ENCODE assay signal across 10 mouse cellular contexts in the genomic region with DNA sequence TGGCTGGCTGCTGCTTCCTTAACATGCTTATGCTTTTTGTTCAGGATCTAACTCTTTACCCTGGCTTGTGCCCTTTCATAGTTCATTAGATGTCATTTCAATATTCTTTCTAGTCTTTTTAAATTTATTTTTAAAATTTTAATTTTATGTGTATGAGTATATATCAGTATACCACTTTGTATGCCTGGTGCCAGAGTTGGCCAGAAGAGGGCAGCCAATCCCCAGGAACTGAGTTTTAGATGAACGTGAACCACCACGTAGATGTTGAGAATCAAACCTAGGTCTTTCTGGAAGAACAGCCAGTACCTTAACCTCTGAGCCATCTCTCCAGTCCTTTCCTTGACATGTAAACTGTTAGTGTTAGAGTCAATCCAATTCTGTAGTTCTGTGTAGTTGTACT. TPM values are rescaled to one million over a fixed set of nuclear protein-coding genes. Genes with fewer than 3 reads are reported as not detected.
DNase-seq lines count a peak whose midpoint lies in the region; TF ChIP-seq lines count a peak whose summit lies in the region.
"Had no signal": no experiment of that assay in that cellular context is flagged by ENCODE, and none has a peak within 500 bp of the region (broad histone marks: within the 10 kb centered on the region; RNA-seq: fewer than 3 reads in every experiment).

No protein-coding gene starts in this region.

- H3K27me3 ChIP-seq in CH12.LX (replicated peaks) = no peaks in the 10 kb centered on the region
- no peaks in the 10 kb centered on the region for H3K27me3 ChIP-seq in embryonic facial prominence, embryonic 10.5 days (replicated peaks; ENCODE audit: low read depth, poor library complexity, severe bottlenecking)
- H3K27me3 ChIP-seq: embryonic facial prominence, embryonic 15.5 days; midbrain, embryonic 12.5 days had no signal

- no peak for TF ChIP-seq EP300 in CH12.LX (IDR thresholded peaks at IDR 0.05; ENCODE audit: low read length)

- TF ChIP-seq POLR2A in CH12.LX (IDR thresholded peaks at IDR 0.05; ENCODE audit: low read depth, low read length) = no peak

- dilution Hi-C loops in CH12.LX (cut with MboI; ENCODE audit: extremely low pct_ligation_motif_present, extremely low pct_unique_long_range_greater_than_20kb, low sequenced_read_pairs) = no loop called here

- H3K9me3 ChIP-seq in CH12.LX (replicated peaks; ENCODE audit: low read length) = no peaks in the 10 kb centered on the region
- no peaks in the 10 kb centered on the region for H3K9me3 ChIP-seq in embryonic facial prominence, embryonic 10.5 days
- H3K9me3 ChIP-seq: embryonic facial prominence, embryonic 15.5 days; midbrain, embryonic 12.5 days had no signal

- peaks cover 0 to 22% of the 10 kb centered on the region in 2 experiments for H3K36me3 ChIP-seq in CH12.LX (replicated peaks in 1 of 2; ENCODE audit: control insufficient read depth in 1 of 2, insufficient read depth in 1 of 2, low read length in 1 of 2)
- peaks cover 7% of the 10 kb centered on the region; the same call in 1 of the 2 replicates for H3K36me3 ChIP-seq in embryonic facial prominence, embryonic 10.5 days (replicated peaks)
- H3K36me3 ChIP-seq: embryonic facial prominence, embryonic 15.5 days; midbrain, embryonic 12.5 days had no signal

- TF ChIP-seq RAD21 in CH12.LX (IDR thresholded peaks at IDR 0.05; ENCODE audit: low read depth, low read length) = peak; percentile 26

- intact Hi-C loops in gastrocnemius, adult 2 months (cut with DNase I) = no loop called here

- no peak for DNase-seq in gastrocnemius, adult 2 months
- DNase-seq in gastrocnemius, postnatal 25 days = no peak
- DNase-seq in CH12.LX (ENCODE audit: extremely low read depth) = peak; percentile 19
- peak; percentile 12 to 63 for DNase-seq in kidney, postnatal 36 days
- DNase-seq in spleen, adult 12 weeks (ENCODE audit: low spot score) = peak; percentile 31
- no peak for DNase-seq in right cerebral cortex, postnatal 25 days
- DNase-seq in embryonic facial prominence, embryonic 10.5 days (ENCODE audit: low spot score) = no peak
- no peak for DNase-seq in ovary, postnatal 14 days (ENCODE audit: low spot score)

- H3K27ac ChIP-seq in gastrocnemius, adult 2 months = no peak overlapping the region
- H3K27ac ChIP-seq in CH12.LX (ENCODE audit: insufficient read depth, low read depth) = no peak overlapping the region
- no peak overlapping the region for H3K27ac ChIP-seq in embryonic facial prominence, embryonic 10.5 days (replicated peaks)
- H3K27ac ChIP-seq: embryonic facial prominence, embryonic 15.5 days; midbrain, embryonic 12.5 days had no signal

- H3K4me1 ChIP-seq in CH12.LX (ENCODE audit: control insufficient read depth in 1 of 2, insufficient read depth in 2 of 2) = no peaks in the 10 kb centered on the region
- H3K4me1 ChIP-seq in embryonic facial prominence, embryonic 10.5 days = no peaks in the 10 kb centered on the region
- H3K4me1 ChIP-seq: embryonic facial prominence, embryonic 15.5 days; midbrain, embryonic 12.5 days had no signal

- H3K9ac ChIP-seq in CH12.LX (ENCODE audit: insufficient read depth, low read depth) = no peak overlapping the region
- H3K9ac ChIP-seq: embryonic facial prominence, embryonic 15.5 days; midbrain, embryonic 12.5 days had no signal

- in situ Hi-C loops in CH12.LX (cut with MboI; ENCODE audit: low pct_ligation_motif_present, low pct_unique_long_range_greater_than_20kb, low sequenced_read_pairs) = no loop called here

- peak; percentile 42 for TF ChIP-seq CTCF in gastrocnemius, adult 2 months (IDR thresholded peaks at IDR 0.05)
- TF ChIP-seq CTCF in CH12.LX (conservative IDR thresholded peaks at IDR 0.05 in 1 of 2, IDR thresholded peaks at IDR 0.05 in 1 of 2; ENCODE audit: low read depth in 2 of 2, low read length in 2 of 2) = peak in 1 of 2 experiments; percentile 42; a peak in 2 of 4 replicates

- 87% methylated on average over 2 of the region's 2 CpGs for WGBS in embryonic facial prominence, embryonic 10.5 days

- no peak overlapping the region for H3K4me2 ChIP-seq in CH12.LX (ENCODE audit: insufficient read depth, low read depth, poor library complexity, severe bottlenecking)
- H3K4me2 ChIP-seq: embryonic facial prominence, embryonic 15.5 days; midbrain, embryonic 12.5 days had no signal

- peaks cover 22% of the 10 kb centered on the region for H3K79me2 ChIP-seq in CH12.LX (replicated peaks; ENCODE audit: control insufficient read depth, extremely low read depth, insufficient read depth, poor library complexity, severe bottlenecking)

- H3K4me3 ChIP-seq in gastrocnemius, adult 2 months = no peak overlapping the region
- H3K4me3 ChIP-seq in CH12.LX (replicated peaks in 1 of 3; ENCODE audit: low read depth in 2 of 3, low read length in 2 of 3, poor library complexity in 1 of 3) = no peak overlapping the region
- H3K4me3 ChIP-seq in embryonic facial prominence, embryonic 10.5 days = no peak overlapping the region
- H3K4me3 ChIP-seq: embryonic facial prominence, embryonic 15.5 days; midbrain, embryonic 12.5 days had no signal

TF ChIP-seq in CH12.LX, 34 proteins besides CTCF, POLR2A, EP300 and RAD21:
- TF ChIP-seq MAX (IDR thresholded peaks at IDR 0.05; ENCODE audit: low read length) (no peak), HCFC1 (IDR thresholded peaks at IDR 0.05; ENCODE audit: low read depth, low read length) (no peak), ZKSCAN1 (IDR thresholded peaks at IDR 0.05; ENCODE audit: borderline replicate concordance, low read depth, low read length) (no peak), CHD1 (IDR thresholded peaks at IDR 0.05; ENCODE audit: low read depth, low read length) (no peak), USF1 (IDR thresholded peaks at IDR 0.05; ENCODE audit: low read depth, low read length) (no peak), JUN (IDR thresholded peaks at IDR 0.05; ENCODE audit: insufficient read depth, low read depth, low read length) (no peak), IRF4 (IDR thresholded peaks at IDR 0.05; ENCODE audit: low read depth, low read length) (no peak), SMC3 (IDR thresholded peaks at IDR 0.05; ENCODE audit: low read depth, low read length) (no peak; the same call in 1 of the 2 replicates), PAX5 (IDR thresholded peaks at IDR 0.05; ENCODE audit: low read length) (no peak), E2F4 (IDR thresholded peaks at IDR 0.05; ENCODE audit: insufficient replicate concordance, low read depth, low read length) (no peak), ZC3H11A (IDR thresholded peaks at IDR 0.05; ENCODE audit: low read depth, low read length) (no peak), BHLHE40 (IDR thresholded peaks at IDR 0.05; ENCODE audit: low read depth, low read length) (no peak), USF2 (conservative IDR thresholded peaks at IDR 0.05; ENCODE audit: low read depth, low read length) (no peak), KAT2A (IDR thresholded peaks at IDR 0.05; ENCODE audit: insufficient replicate concordance, low read length) (no peak), TBP (conservative IDR thresholded peaks at IDR 0.05; ENCODE audit: low read depth, low read length) (no peak), POLR2AphosphoS2 (IDR thresholded peaks at IDR 0.05; ENCODE audit: low read depth, low read length) (no peak), MAFK (IDR thresholded peaks at IDR 0.05; ENCODE audit: insufficient replicate concordance, low read length) (no peak), MYC (IDR thresholded peaks at IDR 0.05; ENCODE audit: low read depth, low read length) (no peak), NRF1 (IDR thresholded peaks at IDR 0.05; ENCODE audit: low read depth, low read length) (no peak)
TF ChIP-seq in CH12.LX: peak in this region for 0.

RNA-seq across cellular contexts. Expression of gene Mob1b, which starts 14.1 kb away (rescaled TPM):
- 10 to 100 TPM; 18.8 to 23.3 TPM for total RNA-seq in gastrocnemius, adult 2 months (2021)
- 10 to 100 TPM; 24.5 to 26.3 TPM for total RNA-seq in gastrocnemius, postnatal 25 days (2021)
- total RNA-seq in CH12.LX (2012; rRNA removed) = 7.0 and 7.6 TPM in 2 replicates
- total RNA-seq in CH12.LX (2014; rRNA removed) = 11.9 and 13.0 TPM in 2 replicates
- 9.0 and 10.5 TPM in 2 replicates for polyA plus RNA-seq in CH12.LX (2012; ENCODE audit: insufficient read length, low read depth)
- polyA plus RNA-seq in embryonic facial prominence, embryonic 10.5 days (2016; fragmentation: Nextera tagmentation; extraction: Ambion mirVana) = 12.5 and 13.2 TPM in 2 replicates

RNA-seq across cellular contexts. Expression of gene Dck, which starts 30.0 kb away (rescaled TPM):
- 1 to 10 TPM; 1.0 to 1.4 TPM for total RNA-seq in gastrocnemius, adult 2 months (2021)
- 1 to 10 TPM; 1.4 to 2.1 TPM for total RNA-seq in gastrocnemius, postnatal 25 days (2021)
- 13.7 and 15.4 TPM in 2 replicates for total RNA-seq in CH12.LX (2012; rRNA removed)
- 31.2 and 33.9 TPM in 2 replicates for total RNA-seq in CH12.LX (2014; rRNA removed)
- polyA plus RNA-seq in CH12.LX (2012; ENCODE audit: insufficient read length, low read depth) = 20.9 and 25.5 TPM in 2 replicates
- 93.2 and 97.1 TPM in 2 replicates for polyA plus RNA-seq in embryonic facial prominence, embryonic 10.5 days (2016; fragmentation: Nextera tagmentation; extraction: Ambion mirVana)

RNA-seq across cellular contexts. Expression of gene Grsf1, which starts 58.8 kb away (rescaled TPM):
- 100 to 1,000 TPM; 125 to 167 TPM for total RNA-seq in gastrocnemius, adult 2 months (2021)
- 100 to 1,000 TPM; 129 to 140 TPM for total RNA-seq in gastrocnemius, postnatal 25 days (2021)
- total RNA-seq in CH12.LX (2012; rRNA removed) = 56.8 and 60.5 TPM in 2 replicates
- 109 and 115 TPM in 2 replicates for total RNA-seq in CH12.LX (2014; rRNA removed)
- 100 and 126 TPM in 2 replicates for polyA plus RNA-seq in CH12.LX (2012; ENCODE audit: insufficient read length, low read depth)
- 69.1 and 73.2 TPM in 2 replicates for polyA plus RNA-seq in embryonic facial prominence, embryonic 10.5 days (2016; fragmentation: Nextera tagmentation; extraction: Ambion mirVana)

Comparison
In these comparisons a context has a peak if more than half of its experiments do, and no peak if none do; other contexts are left out.
1. DNase-seq: peak in CH12.LX (single experiment), kidney, postnatal 36 days (2 of 2) and spleen, adult 12 weeks (single experiment); none in gastrocnemius, adult 2 months (single experiment), gastrocnemius, postnatal 25 days (single experiment), right cerebral cortex, postnatal 25 days (single experiment), embryonic facial prominence, embryonic 10.5 days (single experiment) and ovary, postnatal 14 days (single experiment).
2. RNA of gene Dck, which starts 30.0 kb away (total RNA-seq): 13.7 to 33.9 TPM in CH12.LX; 1.4 to 2.1 TPM in gastrocnemius, postnatal 25 days and 1.0 to 1.4 TPM in gastrocnemius, adult 2 months; every median in the first group is over 4 times any median in the second.